Mouse (Mus musculus) hematopoietic stem cell, adult 5-6 weeks (primary cell): ENCODE measurements around the gene Tmem87a. TPM values are rescaled to one million over a fixed set of nuclear protein-coding genes. Genes with fewer than 3 reads are reported as not detected.
A peak's percentile ranks its signal among the peaks of the same experiment; 100 is the strongest.

ENCODE experiments used
- ATAC-seq, 2 experiments: fragments of 125-278 bp in 1 of 2; replicated peaks in 1 of 2; 2 replicates each; pipeline ENCODE4 v1.8.0; 2016 to 2017; ENCODE audit warnings: inconsistent platforms in 2 of 2, mild to moderate bottlenecking in 2 of 2, moderate number of reproducible peaks in 2 of 2, low read depth in 1 of 2, moderate TSS enrichment in 1 of 2; ENCODE audit not compliant: low FRiP score in 2 of 2, poor library complexity in 2 of 2, severe bottlenecking in 2 of 2, insufficient read depth in 1 of 2, low TSS enrichment in 1 of 2
- total RNA-seq: library from RNA; stranded (forward); fragments of 172-1452, 232-1000 nt; gene quantifications from 2 replicates; pipeline ENCODE4 v1.2.3, GENCODE M21; 2017

The Tmem87a gene
- total RNA-seq, 1 experiment from 2014 or later: 65.4 TPM

DNA sequence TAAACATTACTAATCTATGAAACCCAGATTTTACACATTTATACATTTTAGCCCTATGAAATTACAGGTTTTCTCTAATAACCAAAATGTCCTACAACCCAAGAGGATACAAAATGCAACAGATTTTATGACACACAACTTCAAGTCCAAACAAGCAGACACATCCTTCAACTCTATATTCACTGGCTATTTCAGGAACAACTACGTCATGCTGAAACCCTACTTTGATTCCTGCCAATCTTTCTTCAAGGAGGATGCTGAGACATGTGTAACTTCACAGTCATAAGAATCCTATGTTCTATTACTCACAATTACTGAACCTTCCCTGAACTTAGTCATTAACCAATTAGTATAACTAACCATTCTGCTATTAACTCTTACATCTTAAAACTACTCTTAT, 16.6 kb downstream of the Tmem87a start:
- ATAC-seq: no peak

DNA sequence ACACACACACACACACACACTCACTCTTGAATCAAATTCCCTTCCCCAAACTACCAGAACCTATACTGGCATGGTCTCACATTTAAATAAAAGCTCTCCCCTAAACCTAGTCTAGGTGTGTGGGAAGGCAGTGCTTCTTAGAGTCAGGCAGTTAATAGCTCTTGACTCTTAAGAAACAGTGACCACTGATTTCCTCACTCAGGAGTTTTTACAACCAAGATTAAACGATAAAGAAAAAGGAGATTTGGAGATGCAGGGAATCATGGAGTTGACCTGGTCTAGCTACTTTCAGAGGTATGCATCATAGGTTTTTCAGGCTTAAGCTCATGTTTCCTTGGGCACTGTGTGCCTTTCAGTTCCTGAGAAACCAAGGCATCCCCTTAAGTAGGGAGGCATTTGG, 17.6 kb downstream of the Tmem87a start:
- no peak for ATAC-seq

DNA sequence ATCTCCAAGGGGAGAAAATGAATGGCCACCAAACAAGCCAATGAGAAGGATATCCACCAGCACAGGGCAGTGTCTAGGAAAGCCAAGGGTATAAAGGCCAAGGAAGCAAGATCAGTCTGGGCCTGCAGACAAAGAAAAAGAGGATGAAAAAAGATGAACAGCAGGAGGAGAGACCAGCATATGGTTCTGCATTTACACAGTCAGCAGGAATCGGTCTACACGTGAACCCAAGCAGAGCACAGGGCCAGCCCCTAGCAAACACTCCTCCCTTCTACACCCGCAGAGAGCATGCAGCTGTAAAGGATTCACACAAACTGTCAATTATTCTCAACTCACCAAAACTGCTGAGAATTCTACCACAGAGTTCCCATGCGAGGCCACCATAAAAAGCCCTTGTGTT, 30.1 kb downstream of the Tmem87a start:
- no peak for ATAC-seq

GRCm38 (mm10) chr2:120367416-120368207, 36.3 kb downstream of the Tmem87a start:
- ATAC-seq: no peak

DNA sequence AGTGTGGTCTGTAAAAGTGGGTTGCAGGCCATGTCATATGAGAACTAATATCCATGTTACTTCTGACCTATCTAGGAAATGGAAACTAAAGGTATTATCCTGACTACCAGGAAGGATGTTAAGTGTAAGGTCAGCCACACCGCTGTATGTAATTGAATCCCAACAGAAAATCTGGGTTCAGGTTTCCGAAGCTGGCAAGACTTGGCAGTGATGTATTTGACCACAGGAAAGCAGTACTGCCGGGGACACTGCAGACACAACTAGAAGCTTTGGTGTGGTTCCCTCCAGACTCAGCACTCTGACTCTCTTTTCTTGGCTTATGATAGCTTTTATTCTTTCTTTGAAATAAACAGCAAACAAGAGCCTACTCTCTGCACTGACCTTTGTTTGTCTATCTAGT, 37.4 kb downstream of the Tmem87a start:
- ATAC-seq: no peak

DNA sequence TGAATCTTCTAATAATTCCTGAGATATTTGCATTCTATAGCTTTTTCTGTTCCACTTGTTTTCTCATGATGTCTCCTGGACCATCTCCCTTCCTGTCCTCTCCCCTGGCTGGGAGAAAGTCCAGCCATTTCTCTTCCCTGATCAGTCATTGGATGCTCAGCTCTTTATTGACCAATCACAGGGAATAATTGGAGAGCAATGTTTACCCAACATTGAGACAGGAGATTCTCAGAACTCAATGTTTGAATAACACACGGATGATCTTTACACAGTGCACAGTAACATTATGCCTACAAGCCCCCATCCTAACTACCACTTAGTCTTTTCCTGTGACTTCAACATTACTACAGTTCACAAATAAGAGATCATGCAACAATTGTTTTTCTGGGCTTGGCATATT, 43.5 kb downstream of the Tmem87a start:
- ATAC-seq: no peak

GRCm38 (mm10) chr2:120352682-120353646, 50.9 kb downstream of the Tmem87a start, which contains the start of gene Vps39:
Gene Vps39 (minus strand): TSS chr2:120353137.
- ATAC-seq: peak; percentile 90 to 91

DNA sequence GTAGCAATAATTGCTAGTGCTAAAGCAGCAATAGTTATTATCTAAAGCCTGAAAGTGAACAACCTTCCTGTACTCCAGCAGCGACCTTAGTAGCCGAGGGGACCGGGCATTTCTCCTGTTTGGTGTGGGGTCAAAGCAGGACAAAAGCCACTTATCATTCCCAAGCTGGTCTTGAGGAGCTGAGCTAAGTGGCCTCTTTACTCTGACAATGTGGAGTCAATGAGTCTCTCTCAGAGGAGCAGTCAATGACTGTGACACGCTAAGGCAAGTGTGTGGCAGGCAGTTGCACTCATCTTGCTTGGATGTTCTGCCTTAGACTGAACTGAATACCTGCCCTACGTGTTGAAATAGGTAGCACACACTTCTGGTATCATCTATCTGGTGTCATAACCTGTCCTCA, 52.6 kb downstream of the Tmem87a start:
- no peak for ATAC-seq

- peak; percentile 82 to 83 for ATAC-seq
Observed at GRCm38 (mm10) chr2:120348120-120348519, 55.8 kb downstream of the Tmem87a start.

GRCm38 (mm10) chr2:120341741-120342140, 62.2 kb downstream of the Tmem87a start:
- ATAC-seq: no peak

GRCm38 (mm10) chr2:120337886-120338285, 66.0 kb downstream of the Tmem87a start:
- no peak for ATAC-seq

DNA sequence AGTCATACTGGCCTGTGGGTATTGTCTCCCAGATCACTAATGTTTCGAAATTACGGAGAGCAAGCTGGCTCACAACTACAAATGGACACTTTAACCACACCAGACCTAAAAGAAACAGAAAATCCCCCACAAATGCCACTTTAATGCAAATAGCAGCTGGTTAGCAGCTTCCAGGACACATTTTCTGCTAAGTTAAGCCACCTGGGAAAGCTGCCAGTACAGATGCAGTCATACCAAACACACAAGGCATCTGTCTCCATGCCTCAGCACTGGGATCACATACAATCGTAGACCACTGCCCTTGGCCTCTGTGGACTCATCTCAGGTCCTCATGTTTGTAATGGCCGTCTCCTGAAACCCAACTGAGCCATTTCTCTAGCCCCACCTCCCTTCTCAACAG, 72.3 kb downstream of the Tmem87a start:
- no peak for ATAC-seq

DNA sequence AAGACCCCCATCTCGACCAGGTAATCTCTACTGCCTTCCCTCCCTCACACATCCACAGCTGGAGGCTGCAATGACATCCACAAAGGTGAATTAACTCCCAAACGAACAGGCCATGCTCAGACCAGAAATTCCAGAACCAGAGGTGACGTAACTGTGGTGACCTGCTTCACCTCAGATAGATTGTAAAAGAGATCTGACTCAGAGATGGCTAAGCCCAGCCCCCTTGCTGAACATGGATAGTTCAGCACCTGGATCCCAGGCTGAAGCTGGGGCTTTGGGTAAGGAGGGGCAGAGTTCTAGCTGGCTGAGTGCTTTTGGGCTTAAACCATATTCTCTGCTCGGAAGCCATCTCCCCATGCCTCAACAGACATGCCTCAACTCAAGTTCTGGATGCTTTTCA, 88.8 kb downstream of the Tmem87a start:
- no peak for ATAC-seq

- ATAC-seq: no peak
Observed at GRCm38 (mm10) chr2:120314487-120314886, 89.4 kb downstream of the Tmem87a start.

GRCm38 (mm10) chr2:120313976-120314375, 89.9 kb downstream of the Tmem87a start, which contains the start of gene Pla2g4f:
Gene Pla2g4f (minus strand): TSS chr2:120314165.
- no peak for ATAC-seq

DNA sequence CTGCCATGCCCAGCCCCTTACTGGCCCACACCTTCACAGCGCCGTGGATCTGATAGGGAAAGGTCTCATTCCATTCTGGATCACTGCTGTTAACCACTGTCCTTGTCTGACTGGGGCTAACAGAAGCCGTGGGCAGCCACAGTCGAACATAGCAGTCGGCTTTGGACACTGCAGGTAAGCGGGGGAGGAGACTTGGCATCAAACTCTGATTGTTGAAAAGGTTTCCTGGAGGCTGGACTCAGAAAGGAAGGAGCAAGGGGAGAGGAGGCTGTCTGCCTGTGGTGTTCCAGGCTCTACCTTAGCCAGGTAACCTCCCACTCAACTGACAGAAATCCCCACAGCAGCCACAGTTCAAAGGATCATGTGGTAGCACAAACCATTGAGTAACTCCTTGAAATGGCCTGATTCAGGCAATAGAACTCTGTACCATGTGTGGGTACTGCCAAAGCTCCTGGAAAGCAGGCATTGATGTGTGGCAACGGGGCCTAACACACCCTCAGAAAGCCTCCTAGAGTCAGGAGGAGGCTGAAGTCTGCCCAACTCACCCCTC, 91.6 kb downstream of the Tmem87a start:
- ATAC-seq: no peak
